Mouse (Mus musculus) heart, adult 2 months (tissue): ENCODE measurements around the gene Iqschfp. TPM values are rescaled to one million over a fixed set of nuclear protein-coding genes. Genes with fewer than 3 reads are reported as not detected.

Experiments used
- DNase-seq, 2 experiments: peaks; one replicate each; pipeline ENCODE4 v3.0.0; 2021
- H3K27ac ChIP-seq: fragments of 200-600 bp; 2 replicates; pipeline ENCODE4 v1.8.1; 2022
- H3K27me3 ChIP-seq: fragments of 200-500 bp; 2 replicates; pipeline ENCODE4 v1.6.1; 2012; ENCODE audit warnings: mild to moderate bottlenecking, low read length, inconsistent platforms, mixed read lengths; ENCODE audit not compliant: control insufficient read depth, insufficient read depth
- H3K36me3 ChIP-seq: fragments of 200-500 bp; 2 replicates; pipeline ENCODE4 v1.6.1; 2012; ENCODE audit warnings: low read length, inconsistent platforms; ENCODE audit not compliant: control insufficient read depth, insufficient read depth
- H3K4me1 ChIP-seq: fragments of 200-500 bp; 2 replicates; pipeline ENCODE4 v1.6.1; 2011; ENCODE audit warnings: low read length; ENCODE audit not compliant: control insufficient read depth, insufficient read depth
- H3K4me3 ChIP-seq: fragments of 200-600 bp; 2 replicates; pipeline ENCODE4 v1.8.1; 2022
- H3K79me2 ChIP-seq: fragments of 200-500 bp; replicated peaks from 2 replicates; pipeline ENCODE4 v1.6.1; 2012; ENCODE audit warnings: mild to moderate bottlenecking, inconsistent platforms, low read length, moderate library complexity, mixed read lengths; ENCODE audit not compliant: control insufficient read depth, insufficient read depth
- H3K9ac ChIP-seq: fragments of 200-500 bp; 2 replicates; pipeline ENCODE4 v1.6.1; 2012; ENCODE audit warnings: low read depth, mild to moderate bottlenecking, control low read depth, inconsistent platforms, low read length, mixed read lengths
- CTCF ChIP-seq: fragments of 200-600 bp; IDR thresholded peaks from 2 replicates; pipeline ENCODE4 v1.8.1; 2022; ENCODE audit warnings: antibody characterized with exemption, mild to moderate bottlenecking, moderate library complexity
- EP300 ChIP-seq: fragments of 200-500 bp; IDR thresholded peaks from 2 replicates; pipeline ENCODE4 v1.6.1; 2011; ENCODE audit warnings: low read depth, low read length, control low read depth; ENCODE audit not compliant: insufficient read depth
- POLR2A ChIP-seq: fragments of 200-500 bp; IDR thresholded peaks from 2 replicates; pipeline ENCODE4 v1.6.1; 2011; ENCODE audit warnings: mild to moderate bottlenecking, low read depth, low read length, control low read depth; ENCODE audit not compliant: insufficient read depth
- WGBS: fragments of 180-500 bp; shearing (Covaris S2); methylation state at CpG from one replicate; pipeline ENCODE4 v1.1.7; 2018; 5-methylcytosine and 5-hydroxymethylcytosine counted together
- intact Hi-C: fragments of 180-260 bp; cut with DNase I; formaldehyde crosslinking; loops from one replicate; pipeline ENCODE4 v1.15.1; 2025
- polyA plus RNA-seq: library from polyadenylated mRNA; depleted of rRNA; stranded (reverse); fragments of >200 nt; gene quantifications from 2 replicates; pipeline ENCODE4 v1.2.3, GENCODE M21; 2012
- total RNA-seq, 2 experiments: library from RNA; stranded (reverse); gene quantifications; 2 replicates each; pipeline ENCODE4 v1.2.3; 2021

The Iqschfp gene
- total and polyA plus RNA-seq, 3 experiments: not detected

DNA sequence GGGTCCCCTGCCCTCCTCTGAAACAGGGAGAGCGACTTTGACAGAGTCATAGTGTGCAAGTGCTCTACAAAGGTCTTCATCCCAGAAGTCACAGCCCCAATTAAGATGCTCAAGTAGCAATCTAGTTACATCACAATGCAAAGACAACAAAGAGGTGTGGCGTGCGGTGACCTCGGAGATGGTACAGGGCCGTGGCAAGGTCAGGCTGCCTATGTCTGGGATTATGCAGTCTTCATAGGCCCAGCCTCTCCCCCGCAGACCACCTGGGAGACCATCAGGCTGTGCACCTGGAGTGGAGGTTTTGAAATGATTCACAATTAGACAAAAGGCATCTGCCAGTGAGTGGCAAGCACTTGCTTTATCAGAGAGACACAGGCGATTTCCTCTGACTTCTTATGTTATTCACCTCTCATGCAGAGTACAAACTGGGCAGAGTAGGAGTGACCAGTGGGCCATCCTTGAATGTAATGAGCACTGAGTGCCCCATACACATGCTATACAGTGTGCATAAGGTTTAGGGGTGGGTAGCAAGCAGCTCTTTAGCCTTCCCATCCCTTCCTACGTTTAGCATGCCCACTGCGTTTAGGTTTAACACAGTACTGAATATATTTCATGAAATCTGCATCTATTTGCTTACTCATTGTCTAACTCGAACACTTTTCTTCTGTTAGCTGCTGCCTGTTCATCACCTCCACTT is 673.1 kb downstream of the Iqschfp start:
- Histone ChIP-seq H3K27me3 (no peaks in the 10 kb centered on the region), H3K9ac (no peak overlapping the region), H3K27ac (no peak overlapping the region), H3K4me1 (peaks cover 3% of the 10 kb centered on the region; the same call in 1 of the 2 replicates), H3K36me3 (no peaks in the 10 kb centered on the region; the same call in none of the 2 replicates), H3K79me2 (no peaks in the 10 kb centered on the region), H3K4me3 (no peak overlapping the region)
- no peak for TF ChIP-seq EP300
- no peak for TF ChIP-seq CTCF
- TF ChIP-seq POLR2A: no peak
- DNase-seq: no peak
- intact Hi-C loops: loop anchor here (2.0 to 5.0 kb wide), 3 partner anchors 16 to 387 kb away; no protein-coding TSS in a partner anchor
- 89% methylated on average over 10 of the region's 10 CpGs for WGBS

DNA sequence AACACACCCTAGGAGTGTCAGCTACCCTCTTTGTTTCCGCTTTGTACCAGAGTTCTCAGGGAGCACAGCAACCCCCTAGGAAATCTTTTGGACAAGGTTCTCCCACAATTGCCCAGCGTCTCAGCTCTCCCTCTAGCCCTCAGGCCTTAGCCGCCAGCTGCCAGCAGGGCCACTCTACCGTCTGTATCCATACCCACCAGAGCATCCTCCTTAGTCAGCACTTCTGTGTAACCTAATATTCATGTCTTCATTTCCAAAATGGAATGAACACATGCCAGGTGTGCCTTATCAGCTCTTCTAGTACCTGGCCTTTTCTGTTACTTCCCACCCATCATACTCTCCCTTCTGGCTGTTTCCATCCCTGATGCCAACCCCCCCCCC is 673.6 kb downstream of the Iqschfp start:
- Histone ChIP-seq H3K79me2 (no peaks in the 10 kb centered on the region), H3K9ac (no peak overlapping the region), H3K36me3 (no peaks in the 10 kb centered on the region), H3K27ac (no peak overlapping the region), H3K4me3 (no peak overlapping the region), H3K4me1 (peaks cover 3% of the 10 kb centered on the region; the same call in 1 of the 2 replicates), H3K27me3 (no peaks in the 10 kb centered on the region)
- intact Hi-C loops: loop anchor here (2.0 to 5.0 kb wide), 2 partner anchors 15 to 387 kb away; no protein-coding TSS in a partner anchor
- no peak for DNase-seq
- 88% methylated on average over 4 of the region's 4 CpGs for WGBS
- TF ChIP-seq CTCF (no peak), POLR2A (no peak), EP300 (no peak)

DNA sequence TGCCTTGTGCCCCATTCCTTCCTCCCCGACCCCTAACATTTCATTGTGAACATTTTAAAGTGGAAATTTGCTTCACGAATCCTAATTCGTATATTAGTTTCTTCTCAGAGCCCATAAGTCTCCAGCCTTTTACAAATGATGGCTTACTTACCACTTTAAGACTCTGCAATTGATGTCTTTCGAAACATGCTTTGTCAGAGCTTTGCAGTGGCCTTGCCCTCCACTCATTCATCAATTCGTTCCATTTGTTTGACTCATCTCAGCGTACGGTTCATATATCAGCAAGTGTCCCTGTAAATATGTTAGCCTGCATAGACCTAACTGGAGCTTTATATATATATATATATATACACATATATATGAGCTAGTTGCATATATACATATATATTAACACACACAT is 675.5 kb downstream of the Iqschfp start:
- no peak for DNase-seq
- H3K79me2 ChIP-seq: no peaks in the 10 kb centered on the region
- H3K36me3 ChIP-seq: no peaks in the 10 kb centered on the region
- H3K27ac ChIP-seq: no peak overlapping the region
- intact Hi-C loops: loop anchor here (5.0 kb wide), 1 partner anchor 385 kb away; no protein-coding TSS in a partner anchor
- no peak overlapping the region for H3K9ac ChIP-seq
- H3K27me3 ChIP-seq: no peaks in the 10 kb centered on the region
- H3K4me3 ChIP-seq: no peak overlapping the region
- TF ChIP-seq EP300 (no peak), POLR2A (no peak), CTCF (no peak)
- WGBS: 91% methylated on average over 7 of the region's 7 CpGs
- peaks cover 6% of the 10 kb centered on the region for H3K4me1 ChIP-seq

DNA sequence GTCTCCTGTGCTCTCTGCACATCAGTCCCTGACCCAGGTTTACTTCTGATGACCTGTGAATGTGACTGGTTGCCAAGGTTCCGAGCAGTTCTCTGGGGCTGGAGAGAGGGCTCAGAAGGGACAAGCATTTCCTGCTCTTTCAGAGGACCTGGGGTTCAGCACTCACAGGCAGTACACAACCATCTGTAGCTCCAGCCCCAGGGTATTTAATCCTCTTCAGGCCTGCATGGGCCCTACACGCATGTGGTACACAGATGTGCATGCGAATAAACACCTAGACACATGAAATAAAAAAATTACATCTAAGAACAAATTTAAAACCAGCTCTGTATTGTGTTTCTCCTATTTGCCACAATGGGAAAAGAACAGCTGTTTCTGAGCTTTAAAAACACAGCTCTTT is 676.1 kb downstream of the Iqschfp start:
- Histone ChIP-seq H3K4me3 (no peak overlapping the region), H3K27me3 (no peaks in the 10 kb centered on the region), H3K9ac (no peak overlapping the region), H3K79me2 (no peaks in the 10 kb centered on the region), H3K27ac (no peak overlapping the region), H3K36me3 (no peaks in the 10 kb centered on the region), H3K4me1 (peaks cover 6% of the 10 kb centered on the region)
- no peak for DNase-seq
- WGBS: 81% methylated on average over 3 of the region's 3 CpGs
- TF ChIP-seq CTCF (no peak), EP300 (no peak), POLR2A (no peak)
- intact Hi-C loops: loop anchor here (5.0 kb wide), 1 partner anchor 384 kb away; no protein-coding TSS in a partner anchor

DNA sequence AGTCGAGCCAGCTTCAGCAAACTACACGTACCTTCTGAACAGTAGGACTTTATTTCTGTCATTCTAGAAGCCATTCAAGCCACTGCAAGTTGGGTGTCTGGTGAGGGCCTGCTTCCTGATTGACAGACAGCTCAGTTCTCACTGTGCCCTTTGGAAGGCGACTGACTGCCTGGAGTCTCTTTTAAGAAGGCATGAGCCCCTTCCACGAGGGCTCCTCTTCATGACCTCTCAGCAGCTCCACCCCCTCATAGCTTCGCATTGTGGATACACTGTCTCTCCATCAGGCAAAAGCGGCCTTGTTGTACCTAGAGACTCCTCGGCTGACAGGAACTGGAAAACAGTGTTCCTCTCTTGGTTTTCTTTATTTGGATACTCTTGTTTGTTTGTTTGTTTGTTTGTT is 676.7 kb downstream of the Iqschfp start:
- Histone ChIP-seq H3K79me2 (no peaks in the 10 kb centered on the region), H3K4me3 (no peak overlapping the region), H3K4me1 (peaks cover 6% of the 10 kb centered on the region), H3K9ac (no peak overlapping the region), H3K27me3 (no peaks in the 10 kb centered on the region), H3K27ac (no peak overlapping the region), H3K36me3 (no peaks in the 10 kb centered on the region)
- DNase-seq: no peak
- TF ChIP-seq CTCF (no peak), EP300 (no peak), POLR2A (no peak)
- WGBS: 72% methylated on average over 7 of the region's 7 CpGs
- intact Hi-C loops: loop anchor here (5.0 kb wide), 1 partner anchor 384 kb away; no protein-coding TSS in a partner anchor

DNA sequence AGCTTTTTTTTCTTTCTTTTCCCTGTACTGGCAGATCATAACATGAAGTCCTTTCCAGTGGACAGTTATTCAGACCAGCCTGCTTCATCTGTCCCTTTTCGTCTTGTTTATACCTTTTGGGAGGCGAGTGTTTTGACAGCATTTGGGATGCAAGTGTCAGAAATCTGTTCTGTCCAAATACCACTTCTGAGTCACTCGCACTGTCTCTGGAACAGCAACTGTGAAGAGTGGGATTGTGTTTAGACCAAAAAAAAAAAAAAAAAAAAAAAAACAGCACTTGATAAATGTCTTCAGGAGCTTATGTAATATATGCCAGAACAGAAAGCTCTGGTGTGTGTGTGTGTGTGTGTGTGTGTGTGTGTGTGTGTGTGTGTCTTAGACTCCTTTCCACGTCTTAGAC is 678.3 kb downstream of the Iqschfp start:
- Histone ChIP-seq H3K4me1 (peaks cover 4% of the 10 kb centered on the region), H3K79me2 (no peaks in the 10 kb centered on the region), H3K4me3 (no peak overlapping the region), H3K27ac (no peak overlapping the region), H3K27me3 (no peaks in the 10 kb centered on the region), H3K9ac (no peak overlapping the region), H3K36me3 (no peaks in the 10 kb centered on the region)
- 86% methylated on average over 4 of the region's 4 CpGs for WGBS
- no peak for TF ChIP-seq EP300
- TF ChIP-seq POLR2A: no peak
- TF ChIP-seq CTCF: no peak
- intact Hi-C loops: no loop called here
- no peak for DNase-seq
